Mouse (Mus musculus) gastrocnemius, postnatal 4 days (tissue): Measurements from ENCODE around the gene Pi4kb. TPM values are rescaled to one million over a fixed set of nuclear protein-coding genes. Genes with fewer than 3 reads are reported as not detected.

Experiments
- DNase-seq, 2 experiments: peaks; one replicate each; pipeline ENCODE4 v3.0.0; 2021 to 2022; ENCODE audit warnings: low spot score in 2 of 2, mixed read lengths in 2 of 2
- total RNA-seq, 2 experiments: library from RNA; stranded (reverse); gene quantifications; 2 replicates each; pipeline ENCODE4 v1.2.3; 2021

Gene Pi4kb
- total RNA-seq, 2 experiments from 2014 or later, result 47.5 to 49.3 TPM

DNA sequence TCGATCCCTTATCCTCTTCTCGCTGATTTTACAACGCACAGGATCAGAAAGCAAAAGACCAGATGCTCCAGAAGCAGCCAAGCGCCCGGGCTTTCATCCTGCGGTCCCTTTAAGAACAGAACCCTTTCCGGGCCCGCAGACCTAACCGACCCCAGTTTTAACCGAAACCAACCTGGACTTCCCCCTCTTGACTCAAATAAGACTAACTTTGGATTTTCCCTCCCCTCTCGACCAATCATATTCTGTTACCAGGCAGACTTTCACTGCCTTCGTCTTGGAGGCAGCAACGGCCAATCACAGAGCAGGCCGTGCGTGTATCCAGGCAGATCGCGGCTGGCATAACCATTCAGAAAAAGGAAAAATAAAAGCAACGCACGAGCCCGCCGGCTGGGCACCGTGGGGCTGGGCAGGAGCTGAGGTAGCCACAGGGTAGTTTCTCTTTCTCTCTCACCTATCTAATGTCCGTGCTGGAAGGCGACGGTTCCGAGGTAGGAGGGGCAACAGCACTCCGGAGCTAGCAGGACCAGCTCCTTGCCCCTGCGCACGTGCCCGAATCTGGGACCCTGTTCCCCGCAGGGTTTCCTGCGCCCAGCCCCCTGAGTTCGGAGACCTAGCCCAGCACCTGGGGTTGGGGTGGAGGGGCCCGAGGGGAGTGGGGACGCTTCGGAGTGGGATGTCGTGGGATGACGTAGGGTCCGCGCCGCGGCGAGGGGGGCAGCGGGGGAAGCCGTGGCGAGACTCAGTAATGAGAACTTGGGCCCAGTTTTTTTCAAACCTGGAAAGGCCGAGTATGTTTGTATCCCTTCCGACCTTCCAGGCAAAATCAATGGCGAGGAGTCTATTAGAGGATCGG, 20.5 kb upstream of the Pi4kb start, which contains the start of gene Rfx5:
Gene Rfx5, plus strand, starts transcription at position 312 of the 853 bp plus-strand sequence.
- DNase-seq, result peak; percentile 66 to 87

DNA sequence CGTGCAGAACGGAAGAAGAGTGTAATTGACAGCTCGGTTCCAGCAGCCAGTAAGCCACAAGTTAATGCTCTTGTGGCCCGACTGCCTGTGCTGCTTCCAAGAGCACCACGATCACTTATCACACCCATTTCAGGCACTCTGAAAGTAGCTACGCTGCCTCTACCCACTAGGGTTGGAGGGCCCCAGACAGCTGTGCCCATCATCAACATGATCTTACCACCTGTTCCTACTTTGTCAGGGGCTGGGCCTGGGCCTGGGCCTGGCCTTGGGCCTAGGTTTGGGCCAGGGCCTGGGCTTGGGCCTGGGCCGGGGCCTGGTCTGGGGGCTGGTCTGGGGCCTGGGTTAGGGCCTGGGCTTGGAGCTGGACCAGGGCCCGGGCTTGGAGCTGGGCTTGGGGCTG, 16.2 kb upstream of the Pi4kb start:
- peak in 1 of 2 experiments; percentile 38 for DNase-seq

DNA sequence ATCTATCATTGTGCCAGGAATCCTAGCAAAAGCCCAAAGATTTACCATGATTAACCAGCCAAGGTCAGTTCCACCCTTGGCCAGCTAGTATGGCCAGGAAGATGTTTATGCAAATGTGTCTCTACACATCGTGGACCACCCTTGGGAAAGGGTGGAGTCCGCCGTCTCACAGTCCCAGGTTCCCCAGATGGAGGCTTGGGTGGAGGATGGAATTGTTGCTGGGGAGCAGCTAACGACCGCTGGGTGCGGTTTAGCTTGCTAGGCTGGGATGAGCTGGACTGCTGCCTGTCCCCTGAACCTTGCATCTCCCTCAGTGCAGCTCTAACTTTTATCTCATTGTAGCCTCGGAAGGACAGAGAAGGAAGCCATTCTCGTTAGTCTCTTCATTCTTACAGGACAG, 14.7 kb upstream of the Pi4kb start:
- peak in 1 of 2 experiments; percentile 20 for DNase-seq

DNA sequence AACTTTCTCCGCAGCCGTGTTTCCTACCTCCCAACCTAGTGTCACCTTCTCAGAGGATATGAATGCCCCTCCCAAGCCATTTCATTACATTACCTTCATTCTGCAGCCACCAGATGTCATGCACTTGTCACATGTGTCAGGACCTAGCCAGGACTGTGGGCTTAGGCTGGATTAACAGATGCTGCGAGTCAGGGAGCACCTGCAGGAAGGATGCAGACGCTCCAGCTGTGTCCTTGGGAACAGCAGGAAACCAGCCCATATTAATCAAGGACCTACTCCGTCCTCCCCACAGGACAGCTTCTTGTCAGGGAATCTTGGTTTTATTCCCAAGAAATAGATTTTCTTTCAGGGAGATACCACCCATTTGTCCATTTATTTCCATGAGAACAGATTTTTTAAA, 14.2 kb upstream of the Pi4kb start:
- DNase-seq, result no peak

DNA sequence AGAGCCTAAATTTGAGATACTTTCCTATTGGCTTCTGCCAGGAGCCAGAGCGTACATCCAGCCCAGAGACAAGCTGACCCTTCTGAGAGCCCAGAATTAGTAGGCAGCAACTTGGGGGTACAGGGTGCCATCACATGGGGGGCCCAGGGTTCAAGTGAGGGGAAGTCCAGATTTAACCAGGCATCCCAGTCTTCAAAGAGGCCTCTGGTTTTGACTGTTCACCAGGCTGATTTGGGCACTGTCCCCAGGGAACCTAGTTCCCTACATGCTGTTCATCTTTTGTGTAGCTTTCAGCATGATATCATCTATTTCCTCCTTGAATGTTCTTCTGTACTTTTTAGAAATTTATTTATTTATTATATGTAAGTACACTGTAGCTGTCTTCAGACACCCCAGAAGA, 9.5 kb upstream of the Pi4kb start:
- DNase-seq, result no peak

DNA sequence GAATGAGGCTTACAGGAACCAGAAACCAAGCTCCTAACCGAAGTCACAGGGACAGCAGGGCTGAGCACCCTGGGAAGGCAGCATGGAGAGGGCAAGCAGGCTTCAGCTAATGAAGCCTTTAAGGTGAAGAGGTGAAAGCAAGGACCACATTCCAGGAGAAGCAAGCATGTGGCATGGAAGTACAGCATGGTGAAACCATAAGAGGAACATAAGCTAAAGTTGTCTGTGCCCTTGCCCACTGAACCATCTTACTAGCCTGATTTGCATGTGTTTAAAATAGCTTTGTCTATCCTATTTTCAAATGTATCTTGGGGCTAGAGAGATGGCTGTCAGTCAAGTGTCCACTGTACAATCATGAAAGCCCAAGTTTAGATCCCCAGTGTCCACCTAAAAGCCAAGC, 8.7 kb upstream of the Pi4kb start:
- no peak for DNase-seq

DNA sequence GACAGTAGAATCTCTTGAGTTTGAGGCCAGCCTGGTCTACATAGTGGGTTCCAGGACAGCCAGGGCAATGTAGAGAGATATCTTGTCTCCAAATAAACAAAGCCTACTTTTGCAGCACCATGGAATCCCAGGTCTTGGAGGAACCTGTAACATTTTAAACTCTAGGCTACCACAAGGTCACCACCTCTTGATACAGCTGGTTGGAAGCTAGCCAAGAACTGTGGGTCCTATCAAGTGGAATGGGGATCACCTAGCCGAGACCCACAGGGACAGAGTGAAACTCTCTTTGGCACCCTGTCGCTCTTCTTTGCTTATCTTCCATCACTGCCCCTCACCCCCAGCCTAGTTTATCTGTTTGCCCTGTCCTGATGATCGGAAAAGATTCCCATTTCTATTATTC, 2.0 kb upstream of the Pi4kb start:
- no peak for DNase-seq

DNA sequence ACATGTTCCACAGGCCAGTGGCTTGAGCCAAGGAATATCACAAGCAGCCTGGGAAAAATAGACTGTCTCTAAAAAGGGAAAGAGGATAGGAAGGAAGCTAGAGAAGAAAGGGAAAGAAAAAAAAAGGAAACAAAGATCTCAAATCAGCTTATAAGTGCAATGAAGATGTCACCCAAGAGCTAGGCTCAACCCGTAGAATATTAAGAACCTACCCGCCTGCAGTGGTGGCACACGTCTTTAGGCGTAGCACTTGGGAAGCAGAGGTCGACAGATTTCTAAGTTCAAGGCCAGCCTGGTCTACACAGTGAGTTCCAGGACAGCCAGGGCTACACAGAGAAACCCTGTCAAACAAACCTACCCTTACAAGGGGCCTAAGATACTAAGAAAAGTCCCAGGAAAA, 911 bp upstream of the Pi4kb start:
- DNase-seq, result no peak

DNA sequence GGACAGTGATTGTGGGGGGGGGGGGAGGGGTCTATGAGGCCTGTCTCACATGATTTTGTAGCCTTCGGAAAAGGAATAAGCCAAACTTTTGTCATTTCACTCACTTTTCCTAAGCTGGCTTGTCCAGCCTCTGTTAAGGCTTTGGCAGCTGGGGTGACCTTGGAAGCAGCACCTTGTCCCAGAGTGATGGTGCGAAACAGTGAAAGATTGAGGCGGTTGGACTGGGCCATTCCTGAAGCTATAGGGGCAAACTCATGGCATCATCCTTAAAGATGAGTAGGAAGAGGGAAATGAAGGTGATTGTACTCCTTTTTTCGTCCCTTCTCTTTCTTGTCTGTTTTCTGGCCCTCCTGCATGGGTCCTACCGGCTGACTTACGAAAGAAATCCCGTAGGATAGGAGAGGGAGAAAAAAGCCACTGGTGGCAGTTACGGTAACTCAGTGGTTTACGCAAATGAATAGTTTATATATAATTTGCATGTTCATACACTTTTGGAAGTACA, 454 bp upstream of the Pi4kb start:
- no peak for DNase-seq

DNA sequence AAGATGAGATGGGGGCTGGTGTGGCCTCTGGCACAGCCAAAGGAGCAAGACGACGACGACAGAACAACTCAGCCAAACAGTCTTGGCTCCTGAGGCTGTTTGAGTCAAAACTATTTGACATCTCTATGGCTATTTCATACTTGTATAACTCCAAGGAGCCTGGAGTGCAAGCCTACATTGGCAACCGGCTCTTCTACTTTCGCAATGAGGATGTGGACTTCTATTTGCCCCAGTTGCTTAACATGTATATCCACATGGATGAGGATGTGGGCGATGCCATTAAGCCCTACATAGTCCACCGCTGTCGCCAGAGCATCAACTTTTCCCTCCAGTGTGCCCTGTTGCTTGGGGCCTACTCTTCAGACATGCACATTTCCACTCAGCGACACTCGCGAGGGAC, 9.8 kb downstream of the Pi4kb start:
- no peak for DNase-seq

DNA sequence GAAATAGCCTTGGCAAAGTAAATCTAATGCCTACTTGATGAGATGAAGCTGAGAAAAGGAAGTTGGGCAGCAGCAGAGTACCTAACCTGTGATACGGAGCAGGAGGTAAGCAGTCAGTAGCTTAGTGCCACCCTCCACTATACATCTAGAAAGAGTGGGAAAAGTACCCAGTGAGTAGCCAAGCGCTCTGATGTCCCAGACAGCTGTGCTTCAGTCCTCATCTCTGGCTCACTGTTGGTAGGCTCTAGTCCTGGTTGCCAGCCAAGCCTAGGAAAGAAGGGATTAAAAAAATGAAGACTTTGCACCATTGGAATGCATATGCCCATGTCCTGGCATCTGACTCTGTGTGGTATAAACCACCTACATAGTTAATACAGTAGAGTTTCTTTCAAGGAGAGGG, 11.0 kb downstream of the Pi4kb start:
- DNase-seq, result no peak

DNA sequence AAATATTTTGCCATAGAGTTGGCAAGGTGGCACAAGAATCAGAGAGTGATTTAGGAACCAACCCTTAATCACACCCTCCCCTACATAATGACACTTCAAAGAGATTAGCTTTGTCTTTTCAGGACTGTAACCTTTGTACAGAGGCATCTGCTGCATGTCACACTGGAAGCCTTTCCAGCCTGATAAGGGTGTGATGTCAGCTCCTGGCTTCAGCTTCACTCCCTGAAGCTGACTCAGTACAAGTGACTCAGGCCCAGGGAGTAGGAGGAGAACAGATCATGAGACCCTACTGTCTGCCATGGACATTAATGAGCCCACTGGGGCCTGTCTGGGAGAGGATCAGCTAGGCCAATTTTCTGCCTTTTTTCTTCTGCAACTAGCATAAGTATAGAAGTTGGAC, 13.0 kb downstream of the Pi4kb start:
- peak; percentile 33 to 75 for DNase-seq

DNA sequence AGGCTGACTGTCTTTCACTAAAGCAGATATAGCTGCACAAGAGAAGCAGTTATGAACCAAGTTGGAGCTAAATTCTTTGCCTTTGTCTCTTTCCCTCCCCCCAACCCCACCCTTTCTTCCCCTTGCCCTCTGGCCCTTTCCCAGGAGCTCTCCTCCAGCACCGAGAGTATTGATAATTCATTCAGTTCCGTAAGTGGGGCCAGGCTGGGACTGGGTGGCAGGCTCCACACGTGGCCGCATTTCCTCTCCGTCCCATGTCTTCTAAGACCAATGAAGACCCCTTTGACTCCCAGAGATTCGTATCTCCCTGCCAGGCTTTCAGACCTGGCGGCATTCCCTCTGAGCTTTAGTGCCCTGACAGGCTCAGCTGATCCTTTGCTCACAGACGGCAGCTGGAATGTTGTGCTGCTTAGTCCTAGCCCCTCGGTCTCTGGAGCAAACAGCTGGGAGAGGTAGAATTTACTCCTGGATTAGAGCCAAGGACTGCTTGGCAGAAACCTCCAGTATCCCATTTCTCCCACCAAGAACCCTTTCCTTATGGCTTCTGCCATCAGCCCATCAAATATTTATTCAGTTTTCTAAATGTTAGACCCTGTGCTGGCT, 14.7 kb downstream of the Pi4kb start:
- DNase-seq, result peak in 1 of 2 experiments; percentile 61

DNA sequence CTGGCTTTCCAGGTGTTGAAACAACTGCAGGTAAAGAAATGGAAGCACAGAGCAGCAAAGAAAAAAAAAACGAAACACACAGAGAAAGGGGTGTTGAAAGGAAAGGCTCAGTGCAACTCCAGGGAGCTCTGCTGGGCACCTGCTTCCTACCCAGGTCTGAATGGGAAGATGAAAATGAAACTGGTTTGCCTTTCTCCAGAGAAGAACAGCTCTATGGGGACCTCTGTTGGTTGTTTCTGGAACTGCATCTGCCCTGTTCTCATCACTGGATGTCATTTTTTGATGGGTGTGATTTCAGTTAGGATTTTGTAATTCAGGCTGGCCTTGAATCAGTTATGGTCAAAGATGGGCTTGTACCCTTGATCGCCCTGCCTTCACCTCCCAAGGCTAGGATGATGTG, 22.4 kb downstream of the Pi4kb start:
- peak; percentile 61 to 82 for DNase-seq

DNA sequence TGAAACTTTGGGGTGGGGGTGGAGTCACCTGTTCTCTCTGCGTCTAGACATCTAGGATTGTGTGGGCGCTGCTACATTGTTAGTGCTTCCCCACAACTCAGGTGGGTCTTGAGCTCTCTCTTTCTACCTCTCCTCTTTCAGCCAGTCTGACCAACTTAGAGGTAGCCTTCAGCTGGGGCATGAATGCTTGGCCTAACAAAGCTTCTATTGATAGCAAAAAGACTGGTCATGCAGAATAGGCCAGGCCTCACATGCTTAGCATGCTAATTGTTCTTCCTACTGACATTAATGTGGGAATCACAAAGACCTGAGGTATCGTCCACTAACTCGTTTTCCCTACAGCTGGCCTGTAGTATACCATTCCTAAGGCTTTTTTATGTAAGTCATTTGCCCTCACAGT, 28.0 kb downstream of the Pi4kb start:
- DNase-seq, result no peak

DNA sequence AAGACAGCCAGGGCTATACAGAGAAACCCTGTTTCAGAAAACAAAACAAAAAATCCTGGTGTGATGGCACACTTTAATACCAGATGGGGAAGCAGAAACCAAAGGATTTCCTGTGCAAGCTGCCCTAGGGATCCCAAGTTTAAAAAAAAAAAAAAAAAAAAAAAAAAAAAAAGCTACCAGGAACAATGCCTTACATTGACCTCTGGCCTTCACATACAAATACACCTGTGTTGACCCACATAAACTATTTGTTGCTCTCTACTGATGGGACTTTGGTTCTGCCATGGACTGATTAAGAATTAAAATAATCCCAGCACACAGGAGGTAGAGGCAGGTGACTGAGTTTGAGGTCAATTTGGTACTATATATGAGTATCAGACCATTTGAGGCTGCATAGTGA, 28.7 kb downstream of the Pi4kb start:
- no peak for DNase-seq

DNA sequence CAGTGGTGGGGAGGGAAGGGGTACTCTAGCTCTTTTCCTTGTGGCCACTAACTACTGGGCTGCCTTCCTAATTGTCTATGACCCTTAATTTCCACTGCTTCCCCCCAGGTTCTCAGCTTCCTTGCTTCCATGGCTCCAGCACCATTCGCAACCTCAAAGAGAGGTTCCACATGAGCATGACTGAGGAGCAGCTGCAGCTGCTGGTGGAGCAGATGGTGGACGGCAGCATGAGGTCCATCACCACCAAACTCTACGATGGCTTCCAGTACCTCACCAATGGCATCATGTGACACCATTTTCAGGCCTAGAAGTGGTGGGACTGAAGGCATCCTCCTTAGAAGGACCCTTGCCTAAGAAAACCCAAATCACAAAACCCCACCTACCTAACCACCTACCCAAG, 31.1 kb downstream of the Pi4kb start:
- no peak for DNase-seq

DNA sequence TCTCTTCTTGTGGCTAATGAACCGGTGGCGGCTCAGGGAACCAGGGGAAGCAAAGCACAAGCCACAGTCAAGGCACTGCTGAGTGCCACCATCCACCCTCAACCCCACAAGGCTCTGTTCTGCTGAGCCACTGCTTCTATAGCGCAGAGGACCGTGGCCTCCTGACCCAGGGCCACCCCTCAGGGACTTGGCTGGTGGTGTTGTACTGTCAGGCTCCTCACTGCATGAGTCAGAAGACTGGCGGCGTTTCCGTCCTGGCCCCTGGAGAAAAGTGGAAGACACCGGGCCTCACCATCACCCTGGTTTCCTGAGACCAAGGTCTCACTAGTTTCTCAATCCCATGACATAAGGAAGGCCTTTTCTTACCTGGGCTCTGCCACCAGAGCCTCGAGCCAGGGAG, 33.2 kb downstream of the Pi4kb start:
- DNase-seq, result no peak

DNA sequence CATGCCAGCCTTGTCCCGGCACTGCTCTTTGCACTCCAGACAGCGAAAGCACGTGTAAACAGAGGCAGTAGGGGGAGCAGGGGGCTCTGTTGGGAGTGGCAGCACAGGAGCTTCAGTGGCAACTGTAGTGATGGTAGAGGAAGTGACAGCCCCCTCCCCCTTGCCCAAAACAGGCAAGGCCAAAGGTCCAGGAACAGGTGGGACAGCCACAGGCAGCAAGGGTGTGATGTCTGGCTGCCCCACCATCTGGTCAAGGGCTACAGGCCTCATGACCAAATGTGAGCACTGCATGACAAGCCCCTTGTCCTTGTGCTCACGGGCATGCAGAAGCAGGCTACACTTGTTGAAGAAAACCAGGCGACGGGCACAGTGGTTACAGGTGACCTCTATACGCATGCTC, 35.9 kb downstream of the Pi4kb start:
- no peak for DNase-seq

DNA sequence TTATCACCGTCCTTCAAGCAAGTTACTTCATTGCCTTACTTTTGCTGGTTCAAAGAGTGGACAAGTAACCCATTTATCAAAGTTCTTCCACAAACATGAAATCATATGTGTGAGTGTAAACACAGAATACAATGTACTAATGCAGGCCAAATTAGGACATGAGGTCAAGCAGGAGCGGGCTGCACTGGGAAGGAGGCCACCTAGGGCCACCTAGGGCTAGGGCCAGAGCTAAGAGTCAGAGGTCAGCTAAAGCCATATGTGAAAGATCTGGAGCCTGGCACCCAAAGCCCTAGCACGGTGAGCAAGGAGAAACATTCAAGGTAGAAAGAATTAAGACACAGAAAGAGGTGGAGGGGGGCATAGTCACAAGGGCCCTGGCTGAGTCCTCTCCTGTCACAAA, 38.5 kb downstream of the Pi4kb start:
- DNase-seq, result no peak

DNA sequence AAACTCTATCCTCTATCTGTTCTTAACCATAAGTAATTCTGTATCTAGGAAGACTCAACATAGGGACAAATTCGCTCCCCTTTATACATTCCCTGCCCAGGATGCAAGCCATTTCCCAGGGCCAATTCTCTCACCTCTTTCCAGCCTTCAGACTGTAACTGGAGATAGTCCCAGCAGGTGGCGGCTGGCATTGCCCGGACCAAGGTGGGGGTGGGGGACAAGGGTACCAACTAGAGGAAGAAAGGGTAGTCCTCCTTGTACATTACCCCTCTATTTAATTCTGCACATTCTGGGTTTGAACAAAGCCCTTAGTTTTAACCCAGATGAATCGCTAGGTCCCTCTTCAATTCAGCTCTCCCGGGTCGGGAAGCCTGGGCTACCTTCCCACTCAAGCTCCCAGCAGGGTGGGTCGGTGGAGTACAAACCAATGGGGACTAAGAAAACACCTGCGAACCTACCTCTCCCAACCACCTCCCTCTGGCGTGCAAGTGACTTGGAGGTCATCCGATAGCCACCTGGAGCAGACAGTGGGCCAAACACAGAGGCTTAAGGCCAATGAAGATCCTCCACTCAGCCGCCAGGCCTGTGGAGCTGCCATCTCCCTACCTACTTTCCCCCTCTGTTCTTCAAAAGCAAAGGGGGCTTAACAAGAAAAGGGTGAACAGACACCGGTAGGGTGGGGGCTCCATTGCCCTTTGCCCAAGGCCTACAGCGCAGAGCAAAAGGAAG, 39.3 kb downstream of the Pi4kb start:
- no peak for DNase-seq
